Mouse (Mus musculus) cortical plate, adult 2 months (tissue): ENCODE measurements at regions not wholly inside any gene's neighbourhood (a gene's known extent, or its start where the extent isn't known, plus 50 kb on each side); places are given as distances from the start of the nearest gene placed in this dataset.

Experiments
- CTCF ChIP-seq: fragments of 200-500 bp; IDR thresholded peaks from 2 replicates; pipeline ENCODE4 v1.5.1; 2011; ENCODE audit warnings: mild to moderate bottlenecking, control low read depth, low read length; ENCODE audit not compliant: insufficient read depth; ENCODE audit errors: extremely low read depth
- POLR2A ChIP-seq: fragments of 200-500 bp; IDR thresholded peaks from 2 replicates; pipeline ENCODE4 v1.6.1; 2011; ENCODE audit warnings: mild to moderate bottlenecking, low read length, control low read depth; ENCODE audit not compliant: insufficient read depth; ENCODE audit errors: extremely low read depth

GRCm38 (mm10) chr10:68377479-68377878 is 98.9 kb upstream of the Arid5b start:
- TF ChIP-seq CTCF (no peak), POLR2A (no peak)
